In the genomic region with DNA sequence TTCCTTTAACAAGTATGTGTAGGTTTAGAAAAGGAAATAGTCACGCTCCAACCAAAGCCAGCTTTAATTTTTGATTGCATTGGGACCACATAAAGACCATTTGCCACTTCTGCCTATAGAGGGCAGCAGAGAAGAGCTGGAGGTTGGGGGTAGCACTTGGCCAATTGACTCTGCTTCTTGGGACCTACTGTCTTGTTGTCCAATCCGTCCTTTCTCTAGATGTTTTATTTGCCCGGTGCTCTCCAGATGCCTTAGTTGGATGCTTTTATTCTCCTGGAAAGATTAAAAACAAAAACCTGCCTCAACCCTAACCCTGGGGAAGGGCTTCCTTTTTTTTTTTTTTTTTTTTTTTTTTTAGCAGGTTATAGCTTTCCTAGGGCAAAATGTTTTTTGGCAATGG, we compare ENCODE assay signal across 9 mouse cellular contexts. TPM values are rescaled to one million over a fixed set of nuclear protein-coding genes. Genes with fewer than 3 reads are reported as not detected.
DNase-seq lines count a peak whose midpoint lies in the region; ATAC-seq and TF ChIP-seq lines count a peak whose summit lies in the region.
"Had no signal": no experiment of that assay in that cellular context is flagged by ENCODE, and none has a peak within 500 bp of the region (broad histone marks: within the 10 kb centered on the region; RNA-seq: fewer than 3 reads in every experiment).

No protein-coding gene starts in this region.

- WGBS in spleen, adult 2 months = 44% methylated on average over 3 of the region's 3 CpGs
- WGBS in midbrain, embryonic 15.5 days = 76% methylated on average over 3 of the region's 3 CpGs

- no peaks in the 10 kb centered on the region; the same call in 1 of the 2 replicates for H3K4me1 ChIP-seq in spleen, adult 2 months (ENCODE audit: control insufficient read depth, insufficient read depth, insufficient read length)
- no peaks in the 10 kb centered on the region for H3K4me1 ChIP-seq in midbrain, embryonic 15.5 days

- H3K36me3 ChIP-seq in spleen, adult 2 months (ENCODE audit: control insufficient read depth, insufficient read depth, low read length) = no peaks in the 10 kb centered on the region
- H3K36me3 ChIP-seq in midbrain, embryonic 15.5 days (replicated peaks) = no peaks in the 10 kb centered on the region

- peak; percentile 16 for DNase-seq in embryo, embryonic 10 days (ENCODE audit: low spot score)
- DNase-seq in embryo, embryonic 9.5 days (ENCODE audit: extremely low spot score) = no peak
- DNase-seq in spleen, adult 2 months (ENCODE audit: low read depth in 1 of 2, low spot score in 2 of 2) = peak; percentile 52 to 64
- DNase-seq in spleen, adult 12 weeks (ENCODE audit: low spot score) = no peak
- DNase-seq in heart, postnatal 4 days = peak; percentile 33
- peak; percentile 64 to 67 for DNase-seq in spleen, postnatal 36 days (ENCODE audit: low spot score in 2 of 2)
- DNase-seq in layer of hippocampus, adult 8-10 months (ENCODE audit: low spot score in 2 of 2) = no peak

- no peak overlapping the region for H3K4me3 ChIP-seq in spleen, adult 2 months (ENCODE audit: extremely low read depth, insufficient read depth, insufficient read length)
- H3K4me3 ChIP-seq in midbrain, embryonic 15.5 days = no peak overlapping the region
- H3K4me3 ChIP-seq: myocyte had no signal

- TF ChIP-seq POLR2A in spleen, adult 2 months (IDR thresholded peaks at IDR 0.05; ENCODE audit: low read depth, low read length) = no peak

- H3K9me3 ChIP-seq in midbrain, embryonic 15.5 days = no peaks in the 10 kb centered on the region; the same call in 1 of the 2 replicates

- no peak overlapping the region for H3K27ac ChIP-seq in spleen, adult 2 months (ENCODE audit: insufficient read depth, low read length)
- H3K27ac ChIP-seq in midbrain, embryonic 15.5 days = no peak overlapping the region

- H3K4me2 ChIP-seq in midbrain, embryonic 15.5 days = no peak overlapping the region

- peak; percentile 53; the same call in 1 of the 2 replicates for TF ChIP-seq CTCF in spleen, adult 2 months (IDR thresholded peaks at IDR 0.05; ENCODE audit: extremely low read depth, insufficient read depth, insufficient read length, insufficient replicate concordance)

- ATAC-seq in midbrain, embryonic 15.5 days (replicated peaks) = no peak

- H3K27me3 ChIP-seq in spleen, adult 2 months (ENCODE audit: control insufficient read depth, insufficient read depth, low read length) = no peaks in the 10 kb centered on the region
- no peaks in the 10 kb centered on the region for H3K27me3 ChIP-seq in midbrain, embryonic 15.5 days (replicated peaks)

- H3K9ac ChIP-seq in midbrain, embryonic 15.5 days = no peak overlapping the region

RNA-seq across cellular contexts. Expression of a gene that starts 11.7 kb away (rescaled TPM):
- polyA plus RNA-seq in spleen, adult 2 months (2012; rRNA removed) = 37.6 and 55.4 TPM in 2 replicates
- 10 to 100 TPM; 24.2 to 25.8 TPM for total RNA-seq in heart, postnatal 4 days (2021)
- polyA plus RNA-seq in midbrain, embryonic 15.5 days (2015; fragmentation: Nextera tagmentation; extraction: Ambion mirVana) = 18.7 and 21.8 TPM in 2 replicates
- total RNA-seq in layer of hippocampus, adult 8-10 months (2022) = 10 to 100 TPM; 58.6 to 65.2 (median 62.2) TPM

RNA-seq across cellular contexts. Expression of a gene that starts 43.6 kb away (rescaled TPM):
- polyA plus RNA-seq in spleen, adult 2 months (2012; rRNA removed) = 15.4 and 23.3 TPM in 2 replicates
- 1 to 10 TPM; 5.1 to 5.8 TPM for total RNA-seq in heart, postnatal 4 days (2021)
- polyA plus RNA-seq in midbrain, embryonic 15.5 days (2015; fragmentation: Nextera tagmentation; extraction: Ambion mirVana) = 10.7 TPM in 2 replicates
- total RNA-seq in layer of hippocampus, adult 8-10 months (2022) = 10 to 100 TPM in 2 of 4 experiments, 1 to 10 TPM in 2; 9.8 to 12.0 (median 10.0) TPM

RNA-seq across cellular contexts. Expression of a gene that starts 56.9 kb away (rescaled TPM):
- 8.9 and 10.0 TPM in 2 replicates for polyA plus RNA-seq in spleen, adult 2 months (2012; rRNA removed)
- under 1 TPM; 0.36 to 0.52 TPM for total RNA-seq in heart, postnatal 4 days (2021)
- 2.0 and 3.0 TPM in 2 replicates for polyA plus RNA-seq in midbrain, embryonic 15.5 days (2015; fragmentation: Nextera tagmentation; extraction: Ambion mirVana)
- total RNA-seq in layer of hippocampus, adult 8-10 months (2022) = 1 to 10 TPM; 3.9 to 7.1 (median 4.2) TPM
- polyA plus RNA-seq: myocyte had no signal

Comparison
In these comparisons a context has a peak if more than half of its experiments do, and no peak if none do; other contexts are left out.
1. DNase-seq: peak in embryo, embryonic 10 days (single experiment), spleen, adult 2 months (2 of 2), heart, postnatal 4 days (single experiment) and spleen, postnatal 36 days (2 of 2); none in embryo, embryonic 9.5 days (single experiment), spleen, adult 12 weeks (single experiment) and layer of hippocampus, adult 8-10 months (0 of 2).